Mouse (Mus musculus) megakaryocyte-erythroid progenitor cell, adult 5-6 weeks (primary cell): ENCODE measurements around the gene Mta2. TPM values are rescaled to one million over a fixed set of nuclear protein-coding genes. Genes with fewer than 3 reads are reported as not detected.
A peak's percentile ranks its signal among the peaks of the same experiment; 100 is the strongest.
"Not testable (repeated sequence)": the region's sequence is repeated elsewhere in the genome, so short reads cannot be mapped to it uniquely, and the experiment has no call there.

ENCODE experiments used
- ATAC-seq: replicated peaks from 2 replicates; pipeline ENCODE4 v1.8.0; 2016; ENCODE audit warnings: mild to moderate bottlenecking, inconsistent platforms; ENCODE audit not compliant: severe bottlenecking, poor library complexity, low FRiP score, low TSS enrichment
- total RNA-seq, 2 experiments: library from RNA; stranded (forward) in 1 of 2; stranded (reverse) in 1 of 2; fragments of 200-1000, 215-1000 nt in 1 of 2; fragments of >200 nt in 1 of 2; fragmentation: Nextera tagmentation in 1 of 2; gene quantifications; 2 replicates each; pipeline ENCODE4 v1.2.3; 2014 to 2017

Gene Mta2
- total RNA-seq (2014; fragmentation: Nextera tagmentation) (158 and 173 TPM in 2 replicates), total RNA-seq (2017) (205 and 206 TPM in 2 replicates)

- ATAC-seq, result peak; percentile 81
Measured at GRCm38 (mm10) chr19:8941515-8942217, at the start of gene Mta2. TSS of gene Mta2 (plus strand) at chr19:8941875.

- peak; percentile 36 for ATAC-seq
Measured at GRCm38 (mm10) chr19:8892829-8893766, 48.6 kb upstream of the Mta2 start, which contains the start of gene Ints5. TSS of gene Ints5 (plus strand) at chr19:8893005.

GRCm38 (mm10) chr19:8895397-8895960 lies 46.2 kb upstream of the Mta2 start:
- no peak for ATAC-seq

GRCm38 (mm10) chr19:8896231-8896630 lies 45.4 kb upstream of the Mta2 start:
- ATAC-seq, result not testable (repeated sequence)

DNA sequence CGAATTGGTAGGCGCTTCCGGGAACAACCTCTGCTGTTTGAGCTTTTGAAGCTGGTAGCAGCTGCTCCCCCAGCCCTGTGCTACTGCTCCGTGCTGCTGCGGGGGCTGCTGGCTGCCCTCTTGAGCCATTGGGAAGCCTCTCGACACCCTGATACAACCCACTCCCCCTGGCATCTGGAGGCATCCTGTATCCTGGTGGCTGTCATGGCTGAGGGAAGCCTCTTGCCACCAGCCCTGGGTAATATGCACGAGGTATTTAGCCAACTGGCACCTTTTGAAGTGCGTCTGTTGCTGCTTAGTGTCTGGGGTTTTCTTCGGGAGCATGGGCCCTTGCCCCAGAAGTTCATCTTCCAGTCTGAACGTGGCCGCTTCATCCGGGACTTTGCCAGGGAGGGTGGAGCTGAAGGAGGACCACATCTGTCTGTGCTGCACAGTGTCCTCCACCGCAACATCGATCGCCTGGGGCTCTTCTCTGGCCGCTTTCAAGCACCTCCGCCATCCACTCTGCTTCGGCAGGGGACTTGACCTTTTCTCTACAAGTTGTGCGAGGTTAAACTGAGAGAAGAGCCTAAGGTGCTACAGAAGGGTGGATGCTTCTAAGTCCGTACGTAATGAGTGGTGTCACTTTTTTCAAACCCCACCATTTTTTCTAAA lies 44.3 kb upstream of the Mta2 start:
- peak; percentile 13; the same call in 1 of the 2 replicates for ATAC-seq

DNA sequence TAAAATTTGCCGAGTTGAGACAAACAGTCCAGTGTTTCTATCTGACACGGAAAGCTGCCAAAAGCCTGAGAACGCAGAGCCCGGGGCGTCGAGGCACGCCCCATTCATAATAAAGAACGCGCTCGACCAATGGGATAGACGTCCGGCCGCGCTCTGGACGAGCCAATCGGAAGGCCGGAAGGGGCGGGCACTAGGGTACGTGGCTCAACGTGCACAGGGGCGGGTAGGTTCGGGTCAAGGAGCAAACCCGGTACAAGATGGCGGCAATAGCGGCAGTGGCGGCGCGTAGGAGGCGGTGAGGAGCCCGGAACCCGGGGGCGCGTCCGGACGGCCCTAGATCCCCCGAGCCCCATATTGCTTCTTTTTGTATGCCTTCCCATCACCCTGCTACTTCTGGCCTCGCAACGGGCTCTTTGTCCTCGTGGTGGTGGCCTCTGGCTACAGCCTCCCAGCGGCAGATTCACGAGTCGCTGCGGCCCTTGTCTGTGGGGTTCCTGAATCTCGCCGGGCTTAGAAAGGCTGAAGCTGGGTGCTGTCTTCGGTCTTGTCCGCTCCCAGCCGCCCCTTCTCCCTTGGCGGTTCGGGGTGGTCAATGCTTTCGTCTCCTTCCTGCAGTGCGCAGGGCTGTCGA lies 43.7 kb upstream of the Mta2 start, which contains the start of gene Ganab:
Gene Ganab (plus strand): TSS at position 207 of the 631 bp plus-strand sequence.
- ATAC-seq, result peak; percentile 97

GRCm38 (mm10) chr19:8898576-8898975 lies 43.1 kb upstream of the Mta2 start:
- ATAC-seq, result no peak

DNA sequence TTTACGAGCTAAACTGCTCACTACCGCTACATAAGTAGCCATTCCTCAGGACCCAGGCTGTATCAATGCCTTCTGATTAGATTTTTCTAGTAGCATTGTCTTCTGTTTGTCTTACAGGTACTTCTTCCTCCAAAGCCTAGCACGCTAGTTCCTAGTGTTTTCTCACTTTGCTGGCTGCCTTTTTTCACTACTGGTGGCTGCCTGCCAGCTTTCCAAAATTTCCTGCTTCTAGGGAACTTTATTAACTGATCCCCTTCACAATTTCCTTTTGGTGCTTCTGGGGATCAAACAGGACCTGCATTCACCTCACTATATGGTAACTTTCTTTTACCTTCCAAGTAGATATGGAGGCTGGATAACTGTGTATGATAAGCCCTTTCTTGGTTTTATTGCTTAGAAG lies 42.6 kb upstream of the Mta2 start:
- no peak for ATAC-seq

- ATAC-seq, result no peak
Measured at GRCm38 (mm10) chr19:8903412-8903811, 38.3 kb upstream of the Mta2 start.

DNA sequence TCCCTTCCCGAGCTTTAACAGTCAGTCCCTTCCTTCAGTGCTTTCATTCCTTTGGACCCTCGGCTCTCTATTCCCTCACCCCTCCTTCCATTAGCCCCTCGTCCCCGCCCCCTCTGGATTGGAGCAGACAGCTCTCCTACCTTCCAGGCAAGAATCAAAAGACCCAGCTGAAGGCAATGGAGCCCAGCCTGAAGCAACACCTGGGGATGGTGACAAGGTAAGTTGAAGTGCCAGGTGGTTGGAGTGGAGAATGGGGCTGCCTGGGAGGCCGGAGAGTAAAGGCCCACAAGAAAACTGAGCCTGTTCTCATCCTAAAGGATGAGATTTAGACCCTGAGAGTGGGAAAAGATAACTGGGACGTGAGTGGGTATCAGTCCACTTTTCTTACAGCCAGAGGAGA lies 33.1 kb upstream of the Mta2 start:
- no peak for ATAC-seq

DNA sequence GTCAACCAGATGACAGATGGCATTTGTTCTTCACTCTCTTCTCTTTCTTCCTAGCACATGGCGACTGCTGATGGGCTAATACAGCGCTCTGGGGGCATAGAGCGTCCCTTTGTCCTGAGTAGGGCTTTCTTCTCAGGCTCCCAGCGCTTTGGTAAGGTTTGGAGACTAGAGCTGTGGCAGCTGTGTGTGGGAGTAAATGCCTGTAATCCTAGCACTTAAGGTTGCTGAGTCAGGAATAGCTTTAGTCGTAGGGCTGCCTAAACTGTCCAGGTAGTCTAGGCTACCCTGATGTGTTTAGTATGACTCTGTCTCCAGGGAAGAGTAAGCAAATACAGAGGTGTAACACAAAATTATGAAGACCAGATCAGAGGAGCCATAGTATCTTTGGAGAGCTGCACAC lies 29.9 kb upstream of the Mta2 start:
- no peak for ATAC-seq

GRCm38 (mm10) chr19:8914212-8914611 lies 27.5 kb upstream of the Mta2 start:
- no peak for ATAC-seq

DNA sequence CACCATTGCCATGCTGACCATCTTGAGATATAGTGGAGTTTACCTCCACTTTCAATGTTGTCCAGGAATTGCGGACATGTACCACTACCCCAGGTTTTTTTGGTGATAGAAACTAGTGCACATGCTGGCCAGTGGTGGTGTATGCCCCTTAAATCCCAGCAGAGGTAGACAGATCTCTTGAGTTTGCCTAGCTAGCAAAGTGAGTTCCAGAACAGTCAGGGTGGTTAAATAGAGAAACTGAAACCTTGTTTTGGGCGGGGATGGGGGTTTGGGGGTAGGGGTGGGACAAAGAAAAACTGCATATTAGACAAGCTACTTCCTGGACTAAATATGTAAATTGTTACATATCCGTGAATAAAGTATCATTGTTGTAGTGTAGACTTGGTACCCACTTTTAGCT lies 22.7 kb upstream of the Mta2 start:
- ATAC-seq, result no peak

DNA sequence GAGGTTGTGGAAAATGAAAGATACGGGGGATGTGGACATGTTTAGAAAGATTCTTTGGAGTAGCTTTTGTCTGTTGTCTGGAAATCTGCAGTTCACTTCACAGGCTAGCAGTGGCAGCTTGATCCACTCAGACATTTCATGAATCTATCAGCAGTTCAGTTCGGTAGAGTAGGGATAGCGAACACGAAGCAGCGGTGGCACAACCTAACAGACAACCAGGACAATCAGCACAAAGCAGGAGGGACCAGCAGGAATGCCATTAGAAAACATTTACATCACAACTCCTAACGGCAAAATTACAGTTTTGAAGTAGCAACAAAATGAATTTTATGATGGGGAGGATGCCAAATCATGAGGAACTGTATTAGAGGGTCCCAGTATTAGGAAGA lies 22.0 kb upstream of the Mta2 start:
- ATAC-seq, result no peak

GRCm38 (mm10) chr19:8920073-8920736 lies 21.5 kb upstream of the Mta2 start, which contains the start of gene B3gat3:
TSS of gene B3gat3 (plus strand) at chr19:8920374.
- peak; percentile 89 for ATAC-seq

- ATAC-seq, result 0 out of 2 replicates have a peak, but pooled peaks have one; percentile 29
Measured at GRCm38 (mm10) chr19:8920836-8921291, 20.8 kb upstream of the Mta2 start.

GRCm38 (mm10) chr19:8921741-8922140 lies 19.9 kb upstream of the Mta2 start:
- no peak for ATAC-seq

DNA sequence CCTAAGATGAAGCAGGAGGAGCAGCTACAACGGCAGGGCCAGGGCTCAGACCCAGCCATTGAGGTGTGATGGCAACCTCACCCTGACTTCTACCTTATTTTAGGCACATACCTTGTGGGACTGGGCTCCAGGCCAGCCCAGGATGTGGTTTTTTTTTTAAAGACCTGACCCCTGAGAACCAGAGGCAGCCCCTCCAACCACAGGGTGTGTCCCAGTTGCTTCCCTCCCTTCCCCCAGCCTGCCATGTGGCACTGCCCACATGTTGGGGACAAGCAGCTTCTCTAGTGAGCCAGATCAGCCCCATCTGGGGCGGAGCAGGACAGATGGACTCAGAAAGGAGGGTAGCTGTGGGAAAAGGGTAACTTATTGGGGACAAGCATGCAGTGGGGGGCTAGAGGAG lies 14.9 kb upstream of the Mta2 start:
- ATAC-seq, result no peak
